In genomic region chr8:20381637-20382036, GRCm38 (mm10) we compare ENCODE assay signal across 7 mouse cellular contexts. TPM values are rescaled to one million over a fixed set of nuclear protein-coding genes. Genes with fewer than 3 reads are reported as not detected.
"Had no signal": no experiment of that assay in that cellular context is flagged by ENCODE, and none has a peak within 500 bp of the region (broad histone marks: within the 10 kb centered on the region; RNA-seq: fewer than 3 reads in every experiment).

No protein-coding gene starts in this region.

RNA-seq across cellular contexts. Expression of gene Gm15319, which starts 18.6 kb away (rescaled TPM):
- polyA plus RNA-seq: neural tube, embryonic 11.5 days; neural tube, embryonic 12.5 days; neural tube, embryonic 13.5 days; small intestine, adult 2 months; spleen, adult 2 months; stomach, postnatal 0 days; thymus, adult 2 months had no signal
